Mouse (Mus musculus) monocyte, adult 2 months (primary cell): ENCODE measurements at regions not wholly inside any gene's neighbourhood (a gene's known extent, or its start where the extent isn't known, plus 50 kb on each side); places are given as distances from the start of the nearest gene placed in this dataset.

Experiments
- DNase-seq, 2 experiments: peaks; one replicate each; pipeline ENCODE4 v3.0.0; 2022; ENCODE audit warnings: low spot score in 2 of 2, low read depth in 1 of 2

DNA sequence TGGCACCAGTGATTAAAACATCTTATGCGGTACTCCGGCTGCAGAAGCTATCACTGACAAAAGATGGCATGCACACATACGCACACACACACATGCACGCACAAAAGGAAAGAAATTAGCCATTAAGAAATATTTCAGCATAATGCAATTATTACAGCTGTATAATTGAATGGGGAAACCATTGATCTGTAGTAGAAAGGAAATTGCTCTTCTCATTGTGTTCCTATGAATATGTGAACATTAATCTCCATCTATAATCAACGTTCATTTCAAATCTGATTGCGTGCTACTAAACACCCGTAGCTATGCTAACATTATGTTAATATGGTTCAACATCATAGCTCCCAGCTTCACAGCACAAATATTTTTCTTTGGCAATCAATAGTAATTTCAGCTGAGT, 347.2 kb downstream of the Gm826 start:
- DNase-seq, result no peak

- DNase-seq, result no peak
Observed at GRCm38 (mm10) chr2:159981694-159982093, 352.3 kb downstream of the Gm826 start.

- no peak for DNase-seq
Observed at GRCm38 (mm10) chr2:159950369-159950768, 383.6 kb downstream of the Gm826 start.

DNA sequence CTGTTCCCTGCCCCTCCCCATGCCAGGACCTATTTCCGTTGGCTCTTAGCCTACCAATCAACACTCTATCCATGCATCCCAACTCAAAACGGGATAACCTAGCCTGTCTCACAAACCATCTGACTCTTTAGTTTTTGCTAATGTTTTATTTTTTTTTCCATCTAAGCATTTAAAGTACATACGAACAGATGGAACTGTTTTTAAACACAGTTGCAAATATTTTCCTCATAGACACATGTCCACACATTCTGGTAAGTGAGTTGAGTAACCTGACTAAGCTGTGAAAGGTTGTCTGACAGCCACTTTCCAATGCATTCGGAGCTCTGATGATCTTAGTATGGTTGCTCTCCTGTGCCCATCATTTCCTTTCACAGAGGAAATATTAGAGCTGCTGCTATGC, 384.9 kb downstream of the Gm826 start:
- no peak for DNase-seq

DNA sequence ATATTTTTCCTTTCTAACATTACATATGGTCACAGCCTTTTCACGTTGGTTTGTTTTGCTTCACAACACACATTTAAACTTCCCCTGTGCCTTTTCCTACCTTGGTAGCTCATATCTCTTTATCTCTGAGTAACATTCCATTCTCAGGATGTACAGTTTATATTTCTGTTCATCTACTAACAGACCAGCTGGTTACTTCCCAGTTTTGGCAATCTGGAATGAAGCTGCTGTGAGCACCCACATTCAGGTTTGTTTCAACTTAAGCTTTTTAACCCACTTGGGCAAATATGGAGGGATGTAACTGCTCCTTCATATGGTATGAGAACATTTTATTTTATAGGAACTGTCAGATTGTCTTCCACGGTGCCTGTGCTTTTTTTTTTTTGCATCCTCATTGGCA, 403.2 kb downstream of the Gm826 start:
- no peak for DNase-seq

DNA sequence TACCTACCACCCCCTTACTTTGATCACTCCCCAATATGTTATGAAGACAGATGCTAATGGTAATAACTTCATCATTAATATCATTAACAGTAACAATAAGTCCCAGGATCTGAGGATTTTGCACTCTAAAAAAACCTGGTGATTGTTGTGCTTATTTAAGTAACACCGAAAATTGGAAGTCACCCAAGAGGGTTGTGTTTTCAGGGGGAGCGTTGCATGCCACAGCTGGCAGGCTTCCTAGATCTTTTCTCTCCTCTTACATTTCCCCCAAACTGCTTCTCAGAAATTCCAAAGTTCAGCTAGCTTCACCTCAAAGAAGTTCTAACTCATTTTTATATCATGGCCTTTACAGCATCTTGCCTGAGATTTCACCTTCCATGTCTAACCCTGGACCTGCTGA, 444.3 kb downstream of the Gm826 start:
- no peak for DNase-seq

DNA sequence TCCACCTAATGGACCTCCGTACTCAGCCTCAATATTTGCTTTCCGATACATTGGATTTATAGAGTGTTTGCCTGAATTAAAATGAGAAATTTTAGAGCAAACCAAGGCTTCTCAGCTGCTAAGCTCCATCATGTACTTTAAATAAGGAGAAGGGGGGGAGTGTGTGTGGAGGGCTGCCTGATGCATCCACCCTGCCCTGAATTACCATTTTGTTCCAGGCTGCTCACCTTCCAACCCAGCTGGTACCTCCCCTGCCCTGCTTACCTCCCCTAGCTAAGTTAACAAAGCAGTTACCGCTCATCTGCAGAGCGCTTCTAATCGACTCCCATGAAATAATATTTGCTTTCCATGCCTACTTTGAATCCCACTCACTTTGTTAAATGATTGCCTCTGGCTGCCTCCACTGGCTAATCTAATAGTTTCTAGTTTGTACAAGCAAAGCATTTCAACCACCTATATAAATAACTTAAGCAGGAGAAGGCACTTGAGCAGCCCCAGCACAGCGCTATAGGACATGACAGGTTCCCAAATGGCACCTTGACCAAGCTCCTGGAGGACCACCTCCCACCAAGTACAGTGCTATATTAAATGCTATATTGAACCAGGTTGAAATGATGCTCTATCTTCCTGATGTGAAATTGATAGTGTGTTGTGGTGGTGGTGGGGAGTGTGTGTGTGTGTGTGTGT, 449.0 kb downstream of the Gm826 start:
- no peak for DNase-seq

- no peak for DNase-seq
Observed at GRCm38 (mm10) chr2:159866981-159867380, 467.0 kb downstream of the Gm826 start.

- no peak for DNase-seq
Observed at GRCm38 (mm10) chr2:159866391-159866790, 467.6 kb downstream of the Gm826 start.

- DNase-seq, result no peak
Observed at GRCm38 (mm10) chr2:159863185-159863584, 470.8 kb downstream of the Gm826 start.

GRCm38 (mm10) chr2:159853891-159854665, 479.9 kb downstream of the Gm826 start:
- DNase-seq, result no peak

GRCm38 (mm10) chr2:159852959-159853358, 481.0 kb downstream of the Gm826 start:
- no peak for DNase-seq

DNA sequence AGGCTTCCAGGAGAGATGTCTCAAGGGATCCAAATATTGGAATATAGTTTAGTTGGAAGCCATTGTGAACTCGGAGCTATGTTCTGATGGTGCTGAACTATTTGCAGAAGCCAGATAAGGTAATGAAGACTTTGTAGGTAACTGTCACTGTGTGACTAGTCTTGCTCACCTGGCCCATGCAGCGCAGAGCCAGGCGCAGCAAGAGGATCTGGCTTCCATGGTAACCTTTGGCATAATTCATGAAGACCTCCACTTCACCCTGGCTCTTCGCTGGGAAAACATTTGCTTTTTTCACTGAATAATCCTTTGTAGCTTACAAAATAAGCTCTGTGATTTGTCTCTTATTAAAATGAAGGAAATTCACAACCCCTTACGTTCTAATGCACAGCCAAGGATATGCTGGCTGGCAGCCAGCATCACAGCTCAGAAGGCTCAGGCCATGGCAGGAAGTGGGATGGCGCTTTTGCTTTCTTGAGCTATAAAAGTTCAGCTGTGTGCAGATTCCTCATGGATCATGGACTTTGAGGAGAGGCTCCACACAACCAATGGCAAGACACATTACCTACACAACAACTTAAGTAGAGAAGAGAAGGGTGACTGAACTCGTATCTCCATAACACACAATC, 501.4 kb downstream of the Gm826 start:
- DNase-seq, result no peak

GRCm38 (mm10) chr2:159826417-159826816, 507.5 kb downstream of the Gm826 start:
- DNase-seq, result no peak

DNA sequence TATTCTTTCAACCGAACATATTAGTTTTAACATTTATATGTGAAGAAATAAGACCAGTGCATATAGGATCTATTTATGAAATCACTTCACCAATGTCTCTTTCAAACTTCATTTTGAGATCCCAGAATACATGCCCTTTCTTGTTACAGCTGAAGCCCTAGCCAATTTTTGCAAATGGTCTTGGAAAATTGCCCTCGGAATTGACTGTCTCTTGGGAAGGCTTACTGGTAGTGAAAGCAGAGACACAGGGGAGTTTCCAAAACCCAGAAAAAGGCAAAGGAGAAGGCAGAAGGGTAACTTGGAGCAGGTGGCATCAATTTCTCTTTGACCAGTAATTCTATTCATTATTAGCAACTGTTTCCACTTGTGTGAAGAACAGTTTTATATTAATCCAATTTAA, 515.4 kb downstream of the Gm826 start:
- DNase-seq, result no peak

GRCm38 (mm10) chr2:159816344-159816743, 517.6 kb downstream of the Gm826 start:
- no peak for DNase-seq
